Mouse (Mus musculus) kidney, postnatal 0 days (tissue): ENCODE measurements at regions not wholly inside any gene's neighbourhood (a gene's known extent, or its start where the extent isn't known, plus 50 kb on each side); places are given as distances from the start of the nearest gene placed in this dataset.

Experiments
- ATAC-seq: fragments of 200-750 bp; cut with Nextera tagmentation; replicated peaks from 2 replicates; pipeline ENCODE4 v1.8.0; 2017; ENCODE audit warnings: low read depth, moderate number of reproducible peaks, moderate TSS enrichment, moderate library complexity; ENCODE audit not compliant: low FRiP score
- DNase-seq: peaks from one replicate; pipeline ENCODE4 v3.0.0-alpha.2; 2016; ENCODE audit warnings: low spot score
- H3K27ac ChIP-seq: fragments of 300-500 bp; sonication (generic); 2 replicates; pipeline ENCODE4 v1.5.1; 2014; ENCODE audit warnings: mild to moderate bottlenecking
- H3K27me3 ChIP-seq: fragments of 300-500 bp; sonication (generic); 2 replicates; pipeline ENCODE4 v1.6.1; 2014; ENCODE audit warnings: low read length, mixed read lengths; ENCODE audit not compliant: insufficient read depth
- H3K36me3 ChIP-seq: fragments of 300-500 bp; sonication (generic); 2 replicates; pipeline ENCODE4 v1.6.1; 2014; ENCODE audit warnings: low read length, mixed read lengths; ENCODE audit not compliant: insufficient read depth
- H3K4me1 ChIP-seq: fragments of 300-500 bp; sonication (generic); replicated peaks from 2 replicates; pipeline ENCODE4 v1.6.1; 2014; ENCODE audit warnings: antibody characterized with exemption, low read length, mixed read lengths; ENCODE audit not compliant: insufficient read depth
- H3K4me2 ChIP-seq: fragments of 300-500 bp; sonication (generic); 2 replicates; pipeline ENCODE4 v1.6.1; 2014; ENCODE audit warnings: mild to moderate bottlenecking, low read length, moderate library complexity, mixed read lengths
- H3K4me3 ChIP-seq: fragments of 300-500 bp; sonication (generic); replicated peaks from 2 replicates; pipeline ENCODE4 v1.5.1; 2014; ENCODE audit warnings: low read depth, low read length
- H3K9ac ChIP-seq: fragments of 300-500 bp; sonication (generic); 2 replicates; pipeline ENCODE4 v1.6.1; 2014; ENCODE audit warnings: low read depth, low read length
- H3K9me3 ChIP-seq: fragments of 300-500 bp; sonication (generic); replicated peaks from 2 replicates; pipeline ENCODE4 v1.6.1; 2016; ENCODE audit warnings: low read length, inconsistent platforms, mixed read lengths
- CTCF ChIP-seq: IDR thresholded peaks from 2 replicates; pipeline ENCODE4 v1.5.1; 2016; ENCODE audit warnings: antibody characterized with exemption, low read depth, mild to moderate bottlenecking, moderate library complexity
- WGBS: fragments of 180-500 bp; shearing (Covaris S2); extraction: QIAGEN DNeasy Blood & Tissue Kit; methylation state at CpG from one replicate; pipeline ENCODE4 v1.1.7; 2014; 5-methylcytosine and 5-hydroxymethylcytosine counted together

DNA sequence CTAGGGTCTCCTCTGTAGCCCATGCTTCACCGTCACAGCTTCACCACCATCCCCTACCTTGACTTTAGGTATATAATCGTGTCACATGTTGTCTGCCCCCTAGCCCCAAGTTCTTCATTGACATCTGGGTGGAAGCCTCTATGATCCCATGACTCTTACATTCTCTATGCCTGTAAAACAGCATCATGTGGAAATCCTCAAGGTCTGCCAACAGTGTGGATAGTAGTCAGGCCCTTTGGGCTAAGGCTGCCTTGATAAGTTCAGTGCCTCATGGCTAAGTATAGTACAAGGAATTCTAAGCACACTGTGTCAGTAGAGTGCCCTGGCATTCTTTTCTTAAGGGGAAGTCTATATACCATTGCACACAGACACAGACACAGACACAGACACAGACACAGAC is 496.2 kb downstream of the Tbc1d22a start:
- H3K4me2 ChIP-seq: no peak overlapping the region
- WGBS: 93% methylated on average over 2 of the region's 2 CpGs
- no peaks in the 10 kb centered on the region for H3K36me3 ChIP-seq
- no peak for TF ChIP-seq CTCF
- H3K4me3 ChIP-seq: no peak overlapping the region
- H3K4me1 ChIP-seq: no peaks in the 10 kb centered on the region
- no peak overlapping the region for H3K27ac ChIP-seq
- ATAC-seq (no peak), DNase-seq (no peak)
- H3K9me3 ChIP-seq: no peaks in the 10 kb centered on the region
- H3K9ac ChIP-seq: no peak overlapping the region
- no peaks in the 10 kb centered on the region for H3K27me3 ChIP-seq

DNA sequence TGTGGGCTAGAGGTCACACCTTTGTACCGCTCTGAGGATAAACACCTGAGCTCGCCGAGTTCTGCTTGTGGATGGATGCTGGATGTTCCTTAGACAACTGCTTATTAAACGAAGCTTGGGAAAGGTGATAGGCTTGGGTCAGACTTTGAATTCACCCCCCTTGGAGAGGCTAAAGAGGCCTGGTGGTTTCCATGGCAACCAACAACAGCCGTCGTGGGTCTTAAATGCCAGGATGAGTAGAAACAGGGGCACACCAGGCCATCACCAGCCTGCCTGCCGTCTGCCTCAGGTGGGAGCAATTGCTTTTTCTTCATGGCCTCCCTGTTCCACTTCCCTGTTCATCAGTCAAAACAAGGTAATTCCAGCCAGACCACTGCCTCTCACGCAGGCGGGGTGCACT is 504.1 kb downstream of the Tbc1d22a start:
- 57% methylated on average over 9 of the region's 9 CpGs for WGBS
- Histone ChIP-seq H3K4me2 (no peak overlapping the region), H3K4me1 (no peaks in the 10 kb centered on the region), H3K4me3 (no peak overlapping the region), H3K36me3 (no peaks in the 10 kb centered on the region), H3K27me3 (no peaks in the 10 kb centered on the region), H3K9ac (no peak overlapping the region), H3K9me3 (no peaks in the 10 kb centered on the region), H3K27ac (no peak overlapping the region)
- no peak for DNase-seq
- TF ChIP-seq CTCF: no peak
- ATAC-seq: no peak

DNA sequence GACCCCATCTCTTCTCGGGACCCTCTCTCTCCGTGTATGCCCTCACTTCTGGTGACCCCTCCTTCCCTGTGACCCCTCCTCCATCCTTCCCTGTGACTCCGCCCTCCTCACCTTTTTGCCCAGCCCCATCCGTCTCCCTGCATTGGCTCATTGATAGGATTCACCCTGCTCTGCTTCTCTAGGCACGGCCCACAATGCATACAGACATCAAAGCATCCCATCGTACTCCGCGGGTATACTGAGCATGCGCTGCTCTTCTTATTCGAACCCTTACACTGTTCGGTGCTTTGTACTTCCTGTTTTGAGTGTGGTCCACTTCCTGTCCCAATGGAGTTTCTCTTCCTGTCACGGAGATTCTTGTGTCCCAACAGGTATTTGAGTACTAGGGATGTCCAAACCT is 504.8 kb downstream of the Tbc1d22a start:
- Histone ChIP-seq H3K4me1 (no peaks in the 10 kb centered on the region), H3K4me2 (no peak overlapping the region), H3K27me3 (no peaks in the 10 kb centered on the region), H3K9me3 (no peaks in the 10 kb centered on the region), H3K9ac (no peak overlapping the region), H3K36me3 (no peaks in the 10 kb centered on the region), H3K27ac (no peak overlapping the region), H3K4me3 (no peak overlapping the region)
- no peak for DNase-seq
- WGBS: 89% methylated on average over 12 of the region's 12 CpGs
- no peak for TF ChIP-seq CTCF
- ATAC-seq: no peak

GRCm38 (mm10) chr15:86721131-86721530 is 506.9 kb downstream of the Tbc1d22a start:
- no peak overlapping the region for H3K27ac ChIP-seq
- H3K4me2 ChIP-seq: no peak overlapping the region
- no peak overlapping the region for H3K9ac ChIP-seq
- TF ChIP-seq CTCF: no peak
- ATAC-seq (no peak), DNase-seq (no peak)
- no peaks in the 10 kb centered on the region for H3K4me1 ChIP-seq
- WGBS: 78% methylated on average over 5 of the region's 5 CpGs
- no peaks in the 10 kb centered on the region for H3K36me3 ChIP-seq
- H3K27me3 ChIP-seq: no peaks in the 10 kb centered on the region
- H3K4me3 ChIP-seq: no peak overlapping the region
- no peaks in the 10 kb centered on the region for H3K9me3 ChIP-seq

DNA sequence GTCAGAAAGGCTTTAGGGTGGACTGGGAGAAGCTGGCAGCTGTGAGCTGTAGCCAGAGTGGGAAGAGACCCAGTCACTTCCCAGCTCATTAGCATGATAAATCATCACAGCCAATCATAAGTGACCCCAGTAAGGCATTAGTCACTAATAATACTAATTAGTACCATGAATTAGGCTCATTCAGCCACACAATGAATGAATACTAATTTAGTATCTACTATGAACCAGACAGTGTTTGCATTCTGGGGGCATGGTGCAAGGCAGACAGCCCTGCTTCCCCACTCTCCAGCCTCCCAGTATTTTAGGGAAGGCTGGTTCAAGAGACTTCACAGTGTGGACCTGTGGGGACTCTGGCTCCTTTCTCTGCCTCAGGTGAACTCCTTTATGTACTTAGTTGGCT is 523.7 kb downstream of the Tbc1d22a start:
- H3K36me3 ChIP-seq: no peaks in the 10 kb centered on the region
- H3K9ac ChIP-seq: no peak overlapping the region
- no peaks in the 10 kb centered on the region for H3K4me1 ChIP-seq
- no peaks in the 10 kb centered on the region for H3K27me3 ChIP-seq
- no peak overlapping the region for H3K4me3 ChIP-seq
- no peak overlapping the region for H3K4me2 ChIP-seq
- ATAC-seq: no peak
- H3K9me3 ChIP-seq: no peaks in the 10 kb centered on the region
- TF ChIP-seq CTCF: no peak
- no peak overlapping the region for H3K27ac ChIP-seq
- no peak for DNase-seq

DNA sequence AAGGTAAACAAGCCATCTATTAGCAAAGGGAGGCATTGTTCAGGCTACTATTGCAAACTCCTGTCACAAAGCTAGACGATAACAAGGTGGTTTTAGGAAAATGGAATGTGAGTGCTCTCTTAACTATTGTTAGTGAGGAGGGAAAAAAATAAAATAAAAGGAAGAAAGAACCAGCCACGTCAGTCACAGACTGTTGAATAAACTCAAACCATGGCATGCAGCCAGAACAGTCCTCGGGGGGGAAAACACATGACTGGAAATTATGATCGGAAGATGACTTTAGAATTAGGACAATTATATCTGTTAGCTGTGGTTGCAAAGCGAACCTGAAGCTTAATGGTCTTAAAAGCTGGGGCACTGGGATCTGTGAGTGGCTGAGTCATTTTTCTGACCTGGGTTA is 524.1 kb downstream of the Tbc1d22a start:
- ATAC-seq (no peak), DNase-seq (no peak)
- no peak overlapping the region for H3K4me2 ChIP-seq
- H3K4me1 ChIP-seq: no peaks in the 10 kb centered on the region
- 57% methylated on average over 5 of the region's 5 CpGs for WGBS
- no peaks in the 10 kb centered on the region for H3K27me3 ChIP-seq
- no peak overlapping the region for H3K9ac ChIP-seq
- no peaks in the 10 kb centered on the region for H3K9me3 ChIP-seq
- no peak overlapping the region for H3K4me3 ChIP-seq
- no peak for TF ChIP-seq CTCF
- no peak overlapping the region for H3K27ac ChIP-seq
- H3K36me3 ChIP-seq: no peaks in the 10 kb centered on the region

- H3K4me3 ChIP-seq: no peak overlapping the region
- H3K36me3 ChIP-seq: no peaks in the 10 kb centered on the region
- ATAC-seq (no peak), DNase-seq (no peak)
- H3K9me3 ChIP-seq: no peaks in the 10 kb centered on the region
- no peak overlapping the region for H3K9ac ChIP-seq
- H3K4me2 ChIP-seq: no peak overlapping the region
- WGBS: 87% methylated on average over 5 of the region's 5 CpGs
- no peaks in the 10 kb centered on the region for H3K27me3 ChIP-seq
- no peaks in the 10 kb centered on the region for H3K4me1 ChIP-seq
- H3K27ac ChIP-seq: no peak overlapping the region
- no peak for TF ChIP-seq CTCF
Measured at GRCm38 (mm10) chr15:86738776-86739175, 524.5 kb downstream of the Tbc1d22a start.
